Mouse (Mus musculus): ENCODE measurements around the gene Syngr3. TPM values are rescaled to one million over a fixed set of nuclear protein-coding genes. Genes with fewer than 3 reads are reported as not detected.

The Syngr3 gene
- polyA plus RNA-seq, 1 experiment, result 0.79 TPM

GRCm38 (mm10) chr17:24646381-24646780 is 43.4 kb downstream of the Syngr3 start:
- H3K4me1 ChIP-seq (ENCODE audit: control insufficient read depth, insufficient read depth, low read length), result peaks cover 8% of the 10 kb centered on the region
- H3K27ac ChIP-seq (ENCODE audit: insufficient read depth, low read depth, low read length), result no peak overlapping the region
- TF ChIP-seq CTCF (IDR thresholded peaks at IDR 0.05; ENCODE audit: low read depth, low read length) (no peak), POLR2A (IDR thresholded peaks at IDR 0.05; ENCODE audit: borderline replicate concordance, low read depth, low read length) (no peak)
- no peak overlapping the region for H3K4me3 ChIP-seq (ENCODE audit: insufficient read depth, low read length)

- H3K27ac ChIP-seq (ENCODE audit: insufficient read depth, low read depth, low read length), result no peak overlapping the region
- no peak overlapping the region for H3K4me3 ChIP-seq (ENCODE audit: insufficient read depth, low read length)
- H3K4me1 ChIP-seq (ENCODE audit: control insufficient read depth, insufficient read depth, low read length), result peaks cover 8% of the 10 kb centered on the region
- TF ChIP-seq POLR2A (IDR thresholded peaks at IDR 0.05; ENCODE audit: borderline replicate concordance, low read depth, low read length) (no peak), CTCF (IDR thresholded peaks at IDR 0.05; ENCODE audit: low read depth, low read length) (no peak)
Observed at GRCm38 (mm10) chr17:24645916-24646315, 43.8 kb downstream of the Syngr3 start.

GRCm38 (mm10) chr17:24644875-24645721 is 44.7 kb downstream of the Syngr3 start:
- Histone ChIP-seq H3K4me1 (ENCODE audit: control insufficient read depth, insufficient read depth, low read length) (peaks cover 4% of the 10 kb centered on the region; the same call in 1 of the 2 replicates), H3K27ac (ENCODE audit: insufficient read depth, low read depth, low read length) (no peak overlapping the region), H3K4me3 (ENCODE audit: insufficient read depth, low read length) (no peak overlapping the region)
- TF ChIP-seq POLR2A (IDR thresholded peaks at IDR 0.05; ENCODE audit: borderline replicate concordance, low read depth, low read length) (no peak), CTCF (IDR thresholded peaks at IDR 0.05; ENCODE audit: low read depth, low read length) (no peak)

GRCm38 (mm10) chr17:24644030-24644715 is 45.6 kb downstream of the Syngr3 start:
- TF ChIP-seq CTCF (IDR thresholded peaks at IDR 0.05; ENCODE audit: low read depth, low read length) (no peak), POLR2A (IDR thresholded peaks at IDR 0.05; ENCODE audit: borderline replicate concordance, low read depth, low read length) (no peak)
- H3K4me1 ChIP-seq (ENCODE audit: control insufficient read depth, insufficient read depth, low read length), result no peaks in the 10 kb centered on the region
- no peak overlapping the region for H3K4me3 ChIP-seq (ENCODE audit: insufficient read depth, low read length)
- no peak overlapping the region for H3K27ac ChIP-seq (ENCODE audit: insufficient read depth, low read depth, low read length)

- TF ChIP-seq CTCF (IDR thresholded peaks at IDR 0.05; ENCODE audit: low read depth, low read length) (no peak), POLR2A (IDR thresholded peaks at IDR 0.05; ENCODE audit: borderline replicate concordance, low read depth, low read length) (no peak)
- no peak overlapping the region for H3K27ac ChIP-seq (ENCODE audit: insufficient read depth, low read depth, low read length)
- no peak overlapping the region for H3K4me3 ChIP-seq (ENCODE audit: insufficient read depth, low read length)
- no peaks in the 10 kb centered on the region for H3K4me1 ChIP-seq (ENCODE audit: control insufficient read depth, insufficient read depth, low read length)
Observed at GRCm38 (mm10) chr17:24642791-24643343, 46.9 kb downstream of the Syngr3 start.

- Histone ChIP-seq H3K4me1 (ENCODE audit: control insufficient read depth, insufficient read depth, low read length) (no peaks in the 10 kb centered on the region), H3K27ac (ENCODE audit: insufficient read depth, low read depth, low read length) (no peak overlapping the region), H3K4me3 (ENCODE audit: insufficient read depth, low read length) (no peak overlapping the region)
- TF ChIP-seq CTCF (IDR thresholded peaks at IDR 0.05; ENCODE audit: low read depth, low read length), result no peak
- no peak for TF ChIP-seq POLR2A (IDR thresholded peaks at IDR 0.05; ENCODE audit: borderline replicate concordance, low read depth, low read length)
Observed at GRCm38 (mm10) chr17:24641944-24642343, 47.8 kb downstream of the Syngr3 start.

- H3K27ac ChIP-seq (ENCODE audit: insufficient read depth, low read depth, low read length), result no peak overlapping the region
- H3K4me1 ChIP-seq (ENCODE audit: control insufficient read depth, insufficient read depth, low read length), result peaks cover 2% of the 10 kb centered on the region; the same call in 1 of the 2 replicates
- TF ChIP-seq CTCF (IDR thresholded peaks at IDR 0.05; ENCODE audit: low read depth, low read length) (no peak), POLR2A (IDR thresholded peaks at IDR 0.05; ENCODE audit: borderline replicate concordance, low read depth, low read length) (no peak)
- H3K4me3 ChIP-seq (ENCODE audit: insufficient read depth, low read length), result no peak overlapping the region
Observed at GRCm38 (mm10) chr17:24640581-24640980, 49.2 kb downstream of the Syngr3 start.

- no peak overlapping the region for H3K27ac ChIP-seq (ENCODE audit: insufficient read depth, low read depth, low read length)
- TF ChIP-seq POLR2A (IDR thresholded peaks at IDR 0.05; ENCODE audit: borderline replicate concordance, low read depth, low read length) (no peak), CTCF (IDR thresholded peaks at IDR 0.05; ENCODE audit: low read depth, low read length) (no peak)
- H3K4me1 ChIP-seq (ENCODE audit: control insufficient read depth, insufficient read depth, low read length), result peaks cover 2% of the 10 kb centered on the region; the same call in 1 of the 2 replicates
- H3K4me3 ChIP-seq (ENCODE audit: insufficient read depth, low read length), result no peak overlapping the region
Observed at GRCm38 (mm10) chr17:24640119-24640518, 49.6 kb downstream of the Syngr3 start.

GRCm38 (mm10) chr17:24639571-24639988 is 50.2 kb downstream of the Syngr3 start:
- H3K27ac ChIP-seq (ENCODE audit: insufficient read depth, low read depth, low read length), result no peak overlapping the region
- TF ChIP-seq POLR2A (IDR thresholded peaks at IDR 0.05; ENCODE audit: borderline replicate concordance, low read depth, low read length) (no peak), CTCF (IDR thresholded peaks at IDR 0.05; ENCODE audit: low read depth, low read length) (no peak)

More at GRCm38 (mm10) chr17:24639571-24639988, 50.2 kb downstream of the Syngr3 start:
- H3K4me3 ChIP-seq (ENCODE audit: insufficient read depth, low read length), result no peak overlapping the region
- peaks cover 2% of the 10 kb centered on the region; the same call in 1 of the 2 replicates for H3K4me1 ChIP-seq (ENCODE audit: control insufficient read depth, insufficient read depth, low read length)
